Mouse (Mus musculus) embryonic facial prominence, embryonic 14.5 days (tissue): ENCODE data around the gene Gm11634. TPM values are rescaled to one million over a fixed set of nuclear protein-coding genes. Genes with fewer than 3 reads are reported as not detected.
A peak's percentile ranks its signal among the peaks of the same experiment; 100 is the strongest.
"Not testable (repeated sequence)": the region's sequence is repeated elsewhere in the genome, so short reads cannot be mapped to it uniquely, and the experiment has no call there.

Experiments
- ATAC-seq: fragments of 200-750 bp; cut with Nextera tagmentation; 2 replicates; pipeline ENCODE4 v1.8.0; 2017; ENCODE audit warnings: low read depth, moderate number of reproducible peaks, moderate TSS enrichment
- DNase-seq: peaks from one replicate; pipeline ENCODE4 v3.0.0-alpha.2; 2015; ENCODE audit warnings: low spot score
- H3K27ac ChIP-seq: fragments of 300-500 bp; sonication (generic); replicated peaks from 2 replicates; pipeline ENCODE4 v1.5.1; 2014; ENCODE audit warnings: low read depth, mild to moderate bottlenecking, low read length, moderate library complexity
- H3K27me3 ChIP-seq: fragments of 300-500 bp; sonication (generic); replicated peaks from 2 replicates; pipeline ENCODE4 v1.6.1; 2014; ENCODE audit warnings: low read length; ENCODE audit not compliant: control insufficient read depth, insufficient read depth
- H3K36me3 ChIP-seq: fragments of 300-500 bp; sonication (generic); 2 replicates; pipeline ENCODE4 v1.6.1; 2014; ENCODE audit warnings: low read length, mixed read lengths; ENCODE audit not compliant: control insufficient read depth, insufficient read depth
- H3K4me1 ChIP-seq: fragments of 300-500 bp; sonication (generic); 2 replicates; pipeline ENCODE4 v1.6.1; 2014; ENCODE audit warnings: antibody characterized with exemption, low read length; ENCODE audit not compliant: control insufficient read depth, insufficient read depth
- H3K4me2 ChIP-seq: fragments of 300-500 bp; sonication (generic); 2 replicates; pipeline ENCODE4 v1.6.1; 2014; ENCODE audit warnings: low read depth, mild to moderate bottlenecking, low read length, moderate library complexity, mixed read lengths
- H3K4me3 ChIP-seq: fragments of 300-500 bp; sonication (generic); 2 replicates; pipeline ENCODE4 v1.5.1; 2014; ENCODE audit warnings: low read depth, mild to moderate bottlenecking, low read length
- H3K9ac ChIP-seq: fragments of 300-500 bp; sonication (generic); 2 replicates; pipeline ENCODE4 v1.6.1; 2014; ENCODE audit warnings: low read depth, mild to moderate bottlenecking, low read length, moderate library complexity, mixed read lengths
- H3K9me3 ChIP-seq: fragments of 300-500 bp; sonication (generic); 2 replicates; pipeline ENCODE4 v1.6.1; 2016; ENCODE audit warnings: low read length; ENCODE audit not compliant: control insufficient read depth
- WGBS: fragments of 180-500 bp; shearing (Covaris S2); extraction: QIAGEN DNeasy Blood & Tissue Kit; methylation state at CpG from one replicate; pipeline ENCODE4 v1.1.7; 2014; 5-methylcytosine and 5-hydroxymethylcytosine counted together
- polyA plus RNA-seq: library from polyadenylated mRNA; unstranded; fragments of >200 nt; fragmentation: Nextera tagmentation; extraction: Ambion mirVana; gene quantifications from 2 replicates; pipeline ENCODE4 v1.2.1, GENCODE M21; 2014

Gene Gm11634
- polyA plus RNA-seq, 1 experiment from 2014 or later, result not detected

DNA sequence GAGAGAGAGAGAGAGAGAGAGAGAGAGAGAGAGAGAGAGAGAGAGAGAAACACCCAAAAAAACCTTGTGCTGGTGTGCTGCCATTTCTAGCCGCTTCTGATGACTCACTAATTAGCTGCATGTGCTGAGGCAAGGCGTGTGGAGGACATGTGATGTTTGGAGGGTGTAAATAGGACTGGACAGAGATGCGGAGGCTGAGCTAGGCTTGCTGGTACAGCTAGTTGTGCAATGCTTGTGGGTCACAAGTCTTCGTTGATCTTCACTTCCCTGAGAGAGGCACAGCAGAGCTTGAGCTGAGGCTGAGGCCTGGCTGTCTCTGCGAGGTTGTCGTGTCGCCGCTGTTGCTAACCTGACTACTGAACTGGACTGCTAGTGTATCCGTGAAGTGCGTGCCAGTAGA is 11.4 kb downstream of the Gm11634 start:
- H3K27me3 ChIP-seq, result no peaks in the 10 kb centered on the region
- ATAC-seq (no peak), DNase-seq (no peak)
- no peaks in the 10 kb centered on the region for H3K36me3 ChIP-seq
- no peak overlapping the region for H3K4me2 ChIP-seq
- H3K9me3 ChIP-seq, result no peaks in the 10 kb centered on the region
- no peak overlapping the region for H3K9ac ChIP-seq
- no peak overlapping the region for H3K4me3 ChIP-seq
- 87% methylated on average over 10 of the region's 10 CpGs for WGBS
- H3K27ac ChIP-seq, result no peak overlapping the region
- H3K4me1 ChIP-seq, result no peaks in the 10 kb centered on the region

DNA sequence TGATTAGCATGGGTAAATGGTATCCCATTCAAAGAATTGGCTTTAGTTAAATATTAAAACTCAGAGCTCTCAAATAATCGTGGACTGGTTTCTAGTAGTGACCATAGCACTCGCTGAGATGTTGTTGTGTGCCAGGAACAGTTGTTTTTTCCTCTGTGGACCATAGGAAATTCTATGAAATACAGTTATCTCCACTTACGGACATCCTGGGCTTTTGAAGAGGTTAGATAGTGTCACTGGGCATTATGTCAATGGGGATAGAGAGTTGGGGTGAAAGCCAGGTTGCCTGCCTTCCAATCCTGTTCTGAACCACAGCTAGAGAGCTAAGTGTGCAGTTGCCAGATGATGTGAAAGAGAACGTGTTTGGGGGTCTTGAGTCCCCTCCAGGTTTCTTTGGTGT is 13.3 kb downstream of the Gm11634 start:
- H3K36me3 ChIP-seq, result peaks cover 7% of the 10 kb centered on the region
- no peaks in the 10 kb centered on the region for H3K27me3 ChIP-seq
- H3K9me3 ChIP-seq, result no peaks in the 10 kb centered on the region
- no peak overlapping the region for H3K9ac ChIP-seq
- DNase-seq (no peak), ATAC-seq (no peak)
- no peak overlapping the region for H3K27ac ChIP-seq
- no peaks in the 10 kb centered on the region for H3K4me1 ChIP-seq
- 80% methylated on average over 4 of the region's 4 CpGs for WGBS
- H3K4me3 ChIP-seq, result no peak overlapping the region
- no peak overlapping the region for H3K4me2 ChIP-seq

DNA sequence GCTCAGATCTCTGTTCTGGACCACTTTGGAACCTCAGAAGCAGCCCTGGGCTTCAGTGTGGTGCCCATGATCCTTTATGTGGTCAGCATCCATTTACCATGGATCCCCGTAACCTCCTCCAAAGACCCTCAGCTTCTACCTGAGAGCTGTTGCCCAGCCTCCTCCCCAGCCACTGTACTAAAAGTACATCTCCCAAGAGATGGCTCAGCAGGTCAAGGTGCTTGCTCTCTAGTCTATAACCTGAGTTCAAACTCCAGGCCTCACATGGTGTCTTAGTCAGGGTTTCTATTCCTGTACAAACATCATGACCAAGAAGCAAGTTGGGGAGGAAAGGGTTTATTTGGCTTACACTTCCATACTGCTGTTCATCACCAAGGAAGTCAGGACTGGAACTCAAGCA is 14.0 kb downstream of the Gm11634 start:
- H3K9me3 ChIP-seq, H3K27ac ChIP-seq, H3K9ac ChIP-seq, H3K4me3 ChIP-seq, H3K27me3 ChIP-seq, H3K4me1 ChIP-seq, H3K4me2 ChIP-seq, DNase-seq, ATAC-seq: not testable (repeated sequence)
- 96% methylated on average over 1 of the region's 1 CpGs for WGBS
- peaks cover 15% of the 10 kb centered on the region for H3K36me3 ChIP-seq

DNA sequence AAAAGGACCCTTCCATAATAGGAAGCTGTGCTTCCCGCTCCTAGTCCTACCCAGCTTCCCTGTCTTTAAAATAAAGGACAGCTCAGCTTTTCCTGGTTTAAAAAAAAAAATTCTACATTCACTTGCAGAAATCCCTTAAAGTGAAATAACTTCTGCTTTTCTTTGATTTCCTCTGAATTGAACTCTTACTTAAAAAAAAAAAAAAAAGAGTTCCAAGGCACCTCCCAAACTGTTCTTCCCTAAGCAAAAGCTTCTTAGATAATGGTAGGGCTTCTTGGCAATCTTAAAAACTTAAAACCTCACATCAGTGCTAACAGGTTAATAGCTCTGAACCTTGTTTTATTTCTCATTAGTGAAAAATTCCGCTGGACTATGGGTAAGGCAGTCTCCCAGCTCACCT is 15.9 kb downstream of the Gm11634 start:
- ATAC-seq, result no peak
- Histone ChIP-seq H3K9me3 (no peaks in the 10 kb centered on the region), H3K4me2 (no peak overlapping the region), H3K4me3 (no peak overlapping the region), H3K27ac (no peak overlapping the region), H3K27me3 (no peaks in the 10 kb centered on the region), H3K4me1 (no peaks in the 10 kb centered on the region), H3K9ac (no peak overlapping the region), H3K36me3 (peaks cover 30% of the 10 kb centered on the region)
- DNase-seq, result no peak
- WGBS, result 86% methylated on average over 2 of the region's 2 CpGs

DNA sequence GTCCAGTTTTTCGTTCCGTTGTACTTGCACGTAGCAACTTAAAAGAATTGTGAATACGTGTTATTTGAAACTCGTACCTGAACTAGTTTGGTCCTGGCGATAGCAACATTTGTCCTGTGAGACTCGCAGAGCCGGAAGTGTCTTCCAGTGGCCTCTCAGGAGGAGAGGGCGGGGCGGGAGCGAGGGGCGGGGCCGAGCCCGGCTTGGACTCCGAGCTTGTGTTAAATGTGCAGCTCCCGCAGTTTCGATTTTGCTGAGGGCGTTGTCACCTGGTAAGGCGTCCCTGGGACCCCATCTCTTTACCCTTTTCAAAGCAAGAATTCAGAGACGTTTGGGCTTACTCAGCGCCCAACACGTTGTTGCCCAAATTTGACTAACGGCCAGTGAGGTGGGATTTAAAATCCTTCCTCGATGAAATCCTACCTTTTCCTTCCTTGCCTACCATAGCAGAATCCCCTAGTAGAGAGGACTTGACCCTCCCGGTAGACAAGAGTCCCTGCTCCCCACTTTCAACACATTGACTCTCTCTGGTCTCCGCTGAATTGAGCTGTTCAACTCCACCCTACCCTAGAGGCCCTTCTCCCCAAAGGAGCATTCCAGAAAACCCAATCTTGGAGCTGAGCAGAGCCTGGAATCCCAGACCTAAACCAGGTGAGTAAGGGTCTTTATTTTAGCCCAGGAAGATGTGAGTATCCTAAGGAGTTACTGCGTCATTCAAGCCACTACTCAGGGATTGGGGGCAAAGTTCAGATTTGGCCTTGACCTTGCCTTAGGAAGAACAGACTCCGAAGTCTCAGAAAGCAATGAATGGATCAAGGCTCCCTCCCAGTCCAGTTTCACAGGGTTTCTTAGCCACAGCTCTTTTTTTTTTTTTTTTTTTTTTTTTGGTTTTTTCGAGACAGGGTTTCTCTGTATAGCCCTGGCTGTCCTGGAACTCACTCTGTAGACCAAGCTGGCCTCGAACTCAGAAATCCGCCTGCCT is 16.7 kb downstream of the Gm11634 start, which contains the start of gene Tmem106a:
Gene Tmem106a (plus strand): TSS at position 189 of the 982 bp plus-strand sequence.
- H3K36me3 ChIP-seq, result peaks cover 37% of the 10 kb centered on the region
- H3K4me1 ChIP-seq, result no peaks in the 10 kb centered on the region
- peak within 1 kb of the TSS; percentile 57 for H3K4me2 ChIP-seq
- H3K9ac ChIP-seq, result peak within 1 kb of the TSS; percentile 62
- no peaks in the 10 kb centered on the region for H3K9me3 ChIP-seq
- peak within 1 kb of the TSS; percentile 45 for H3K4me3 ChIP-seq
- ATAC-seq (peak; percentile 82), DNase-seq (peak; percentile 81)
- no peak within 1 kb of the TSS for H3K27ac ChIP-seq
- 17% methylated on average over 28 of the region's 31 CpGs for WGBS
- H3K27me3 ChIP-seq, result no peaks in the 10 kb centered on the region

DNA sequence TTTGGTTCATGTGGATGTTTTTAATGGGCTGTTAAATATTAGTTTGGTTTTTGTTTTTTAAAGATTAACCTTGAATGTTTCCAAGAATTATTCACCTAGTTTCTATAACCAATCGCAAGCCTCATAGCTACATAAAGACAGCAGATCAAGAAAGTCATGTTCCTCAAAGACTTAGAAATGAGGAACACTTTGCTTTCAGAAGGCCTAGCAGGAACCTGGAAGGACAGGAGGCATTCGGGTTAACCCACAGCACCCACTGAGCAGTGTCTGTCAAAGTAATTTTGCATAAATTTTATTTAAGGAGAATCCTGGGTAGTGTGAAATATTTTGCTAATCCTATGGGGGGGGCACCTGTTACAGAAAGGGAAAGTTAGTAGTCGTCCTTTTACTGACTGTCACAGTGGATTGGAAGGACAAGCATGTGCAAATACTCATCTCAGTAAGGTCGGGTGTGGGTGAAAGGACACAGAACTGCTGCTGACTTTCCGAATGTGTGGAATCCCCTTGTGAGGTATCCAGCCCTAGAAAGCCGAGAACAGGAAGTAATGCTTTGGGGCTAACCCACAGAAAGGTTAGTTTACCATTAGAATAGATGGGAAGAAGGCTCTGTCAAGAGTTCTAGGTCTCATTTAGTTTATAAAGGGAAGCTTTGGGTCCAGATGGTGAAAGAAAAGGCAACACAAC is 17.8 kb downstream of the Gm11634 start:
- Histone ChIP-seq H3K36me3 (peaks cover 48% of the 10 kb centered on the region), H3K9ac (no peak overlapping the region), H3K9me3 (no peaks in the 10 kb centered on the region), H3K4me2 (no peak overlapping the region), H3K4me1 (no peaks in the 10 kb centered on the region), H3K4me3 (no peak overlapping the region), H3K27ac (no peak overlapping the region), H3K27me3 (no peaks in the 10 kb centered on the region)
- 71% methylated on average over 6 of the region's 6 CpGs for WGBS
- no peak for DNase-seq
- ATAC-seq, result no peak

DNA sequence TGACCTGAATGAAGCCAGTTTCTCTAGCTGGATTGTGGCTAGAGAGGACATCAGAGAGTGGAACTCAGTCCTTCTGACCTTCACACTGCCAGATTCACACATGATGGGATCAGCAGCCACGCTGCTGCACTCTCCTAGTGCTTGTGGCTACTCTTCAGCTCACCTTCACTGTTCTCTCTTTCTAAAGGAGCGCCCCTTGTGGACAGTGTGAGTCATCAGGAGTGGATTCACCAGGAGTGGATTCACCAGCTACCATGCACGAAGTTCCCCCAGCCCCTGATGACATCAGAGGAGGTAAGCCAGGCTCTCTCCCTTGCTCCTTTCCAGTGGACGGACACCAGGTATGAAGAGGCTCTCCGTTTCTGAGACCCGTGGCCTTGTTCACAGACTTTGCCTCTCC is 22.9 kb downstream of the Gm11634 start:
- WGBS, result 82% methylated on average over 6 of the region's 6 CpGs
- peaks cover 95% of the 10 kb centered on the region for H3K36me3 ChIP-seq

DNA sequence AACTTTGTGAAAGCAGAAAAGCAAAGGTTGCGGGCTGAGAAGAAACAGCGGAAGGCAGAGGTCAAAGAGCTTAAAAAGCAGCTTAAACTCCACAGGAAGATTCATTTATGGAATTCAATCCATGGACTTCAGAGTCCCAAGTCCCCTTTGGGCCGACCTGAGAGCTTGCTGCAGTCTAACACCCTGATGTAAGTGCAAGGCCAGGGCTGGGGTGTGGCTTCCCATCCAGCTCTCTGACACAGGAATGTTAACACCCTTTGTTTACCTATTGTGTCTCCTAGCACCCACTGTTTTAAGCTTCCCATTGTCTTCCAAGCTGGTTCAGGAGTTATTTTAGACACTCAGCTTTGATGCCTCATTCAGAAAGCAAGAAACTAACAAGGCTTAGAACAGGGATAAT is 30.6 kb downstream of the Gm11634 start:
- H3K27ac ChIP-seq, result no peak overlapping the region
- H3K4me1 ChIP-seq, result no peaks in the 10 kb centered on the region
- no peaks in the 10 kb centered on the region for H3K27me3 ChIP-seq
- H3K9ac ChIP-seq, result no peak overlapping the region
- H3K36me3 ChIP-seq, result peaks cover 97% of the 10 kb centered on the region
- H3K4me2 ChIP-seq, result no peak overlapping the region
- ATAC-seq (no peak), DNase-seq (no peak)
- 91% methylated on average over 3 of the region's 3 CpGs for WGBS
- H3K4me3 ChIP-seq, result no peak overlapping the region
- H3K9me3 ChIP-seq, result no peaks in the 10 kb centered on the region

More for the DNA sequence above, 22.9 kb downstream of the Gm11634 start:
- no peak for DNase-seq
- H3K4me1 ChIP-seq, result no peaks in the 10 kb centered on the region
- no peak overlapping the region for H3K4me2 ChIP-seq
- H3K4me3 ChIP-seq, result no peak overlapping the region
- H3K9me3 ChIP-seq, result no peaks in the 10 kb centered on the region
- ATAC-seq, result no peak
- H3K27ac ChIP-seq, result no peak overlapping the region
- no peaks in the 10 kb centered on the region for H3K27me3 ChIP-seq
- no peak overlapping the region for H3K9ac ChIP-seq
